Mouse (Mus musculus) 416B (cell line): ENCODE measurements around the gene Arl13b.

ENCODE experiments used
- DNase-seq: peaks from one replicate; pipeline ENCODE4 v3.0.0; 2011; ENCODE audit warnings: low read depth

Gene Arl13b

GRCm38 (mm10) chr16:62846498-62847312, at the start of gene Arl13b:
Gene Arl13b, minus strand, starts transcription at chr16:62847040.
- no peak for DNase-seq

DNA sequence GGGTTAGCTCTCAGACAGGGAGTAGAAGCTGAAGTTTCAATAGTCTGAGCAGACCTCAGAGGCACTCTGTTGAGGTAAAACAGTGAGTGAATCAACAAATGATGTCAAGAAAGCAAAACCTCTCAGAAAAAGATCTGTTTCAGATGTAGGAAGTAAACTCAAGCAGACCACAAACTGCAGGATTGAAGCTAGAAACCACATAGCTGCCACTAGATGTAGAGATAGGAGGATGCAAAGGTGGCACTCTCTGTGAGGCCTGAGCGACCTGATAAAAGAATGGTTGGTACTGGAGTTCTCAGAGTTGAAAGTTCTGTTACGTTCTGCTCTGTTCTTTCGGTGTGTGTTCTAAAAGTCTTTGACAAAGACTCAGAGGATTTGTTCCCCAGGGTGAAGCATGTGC, 49.0 kb upstream of the Arl13b start:
- no peak for DNase-seq

GRCm38 (mm10) chr16:62874065-62874464, 27.2 kb upstream of the Arl13b start:
- no peak for DNase-seq

DNA sequence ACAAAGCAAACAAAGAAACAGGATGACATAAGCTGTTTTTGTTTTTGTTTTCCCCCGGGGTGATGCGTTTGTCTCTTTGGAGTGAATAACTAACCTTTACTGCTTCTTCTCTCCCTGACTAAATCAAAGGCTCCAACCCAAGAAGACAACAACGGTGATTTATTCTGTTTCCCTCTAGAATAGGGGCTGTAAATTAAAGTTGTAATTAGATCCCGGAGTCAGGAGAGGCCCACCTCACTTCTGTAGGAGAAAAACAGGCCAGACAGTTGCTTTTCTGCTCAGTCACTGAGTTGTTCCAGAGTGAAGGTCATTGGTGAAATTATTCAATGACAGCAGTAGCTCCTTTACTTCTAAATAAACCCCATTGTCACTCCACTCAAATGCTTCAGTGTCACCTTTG, 26.3 kb upstream of the Arl13b start:
- no peak for DNase-seq

DNA sequence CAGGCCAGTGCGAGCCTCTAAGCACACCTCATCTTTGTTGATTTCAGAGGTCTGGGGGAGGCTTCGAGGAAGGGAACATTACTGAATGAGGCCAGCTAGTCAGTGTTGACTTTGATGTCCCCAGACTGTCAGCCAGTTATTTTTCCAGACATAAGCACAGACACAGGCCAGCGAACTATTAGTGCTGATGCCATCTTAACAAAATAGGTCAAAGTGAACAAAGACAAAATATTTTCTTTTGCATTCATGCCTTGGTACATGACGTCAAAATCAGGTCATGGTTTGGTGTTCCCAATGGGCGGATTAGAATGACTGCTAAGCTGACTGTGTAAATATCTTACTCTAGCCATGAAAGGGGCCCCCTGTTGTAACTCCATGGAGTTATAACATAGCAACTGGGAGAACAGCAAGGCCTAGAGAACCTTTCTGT, 25.9 kb upstream of the Arl13b start:
- DNase-seq: no peak

GRCm38 (mm10) chr16:62861455-62861854, 14.6 kb upstream of the Arl13b start:
- DNase-seq: peak; percentile 2

DNA sequence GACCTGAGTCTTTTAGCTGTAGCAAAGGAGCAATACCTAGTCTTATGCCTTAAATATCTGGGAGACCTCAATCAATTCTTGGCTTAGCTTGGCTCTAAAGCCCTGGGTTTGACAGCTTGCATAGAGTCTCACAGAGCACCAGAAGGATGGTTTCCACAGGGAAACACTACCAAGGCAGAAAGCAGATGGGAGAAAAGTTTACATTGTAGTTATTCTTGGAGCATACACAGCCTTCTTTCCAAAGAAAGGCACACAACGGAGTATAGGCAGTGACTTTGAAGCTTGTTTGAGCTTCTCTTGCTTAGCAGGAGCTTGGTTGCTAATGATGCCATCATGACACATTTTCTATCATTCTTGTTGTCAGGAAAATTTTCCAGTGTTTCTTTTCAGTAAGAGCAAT, 13.3 kb upstream of the Arl13b start:
- DNase-seq: no peak

DNA sequence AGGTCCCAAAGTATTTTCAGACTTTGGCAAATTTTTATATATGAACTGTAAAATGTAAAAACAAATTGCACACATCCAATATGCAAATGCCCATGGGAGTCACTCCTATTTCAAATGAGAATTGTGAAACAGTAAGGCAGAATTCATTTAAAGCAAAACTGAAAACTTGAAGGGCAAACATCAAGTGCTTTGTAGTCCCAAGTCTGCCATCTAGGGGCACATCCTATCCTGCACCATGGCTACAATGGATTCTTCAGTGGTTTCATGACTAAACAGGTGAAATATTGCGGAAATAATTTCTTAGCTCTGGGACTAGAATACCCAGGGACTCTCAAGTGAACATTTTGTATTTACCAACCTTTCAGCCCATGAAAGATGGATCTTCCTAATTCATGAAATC, 11.2 kb upstream of the Arl13b start:
- DNase-seq: peak; percentile 14

DNA sequence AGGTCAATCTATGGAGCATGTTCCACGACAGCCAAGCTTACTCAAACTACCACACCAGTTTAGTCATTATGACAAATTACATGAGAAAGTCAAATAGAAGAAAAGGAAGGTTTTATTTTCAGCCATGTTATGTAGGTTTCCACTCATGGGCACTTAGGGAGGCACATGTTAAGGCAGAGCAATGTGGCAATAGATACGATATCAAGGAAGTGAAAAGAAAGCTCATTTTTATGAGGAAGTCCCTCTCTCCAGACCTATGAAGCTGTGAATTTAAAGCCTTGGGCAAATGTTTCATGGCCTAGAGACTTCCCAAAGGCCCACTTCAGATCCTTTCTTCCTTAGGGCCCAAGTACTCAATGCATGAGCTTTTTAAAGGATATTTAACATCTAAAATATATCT, 10.7 kb upstream of the Arl13b start:
- DNase-seq: no peak

GRCm38 (mm10) chr16:62856273-62856672, 9.4 kb upstream of the Arl13b start:
- no peak for DNase-seq

GRCm38 (mm10) chr16:62855385-62855784, 8.5 kb upstream of the Arl13b start:
- no peak for DNase-seq

DNA sequence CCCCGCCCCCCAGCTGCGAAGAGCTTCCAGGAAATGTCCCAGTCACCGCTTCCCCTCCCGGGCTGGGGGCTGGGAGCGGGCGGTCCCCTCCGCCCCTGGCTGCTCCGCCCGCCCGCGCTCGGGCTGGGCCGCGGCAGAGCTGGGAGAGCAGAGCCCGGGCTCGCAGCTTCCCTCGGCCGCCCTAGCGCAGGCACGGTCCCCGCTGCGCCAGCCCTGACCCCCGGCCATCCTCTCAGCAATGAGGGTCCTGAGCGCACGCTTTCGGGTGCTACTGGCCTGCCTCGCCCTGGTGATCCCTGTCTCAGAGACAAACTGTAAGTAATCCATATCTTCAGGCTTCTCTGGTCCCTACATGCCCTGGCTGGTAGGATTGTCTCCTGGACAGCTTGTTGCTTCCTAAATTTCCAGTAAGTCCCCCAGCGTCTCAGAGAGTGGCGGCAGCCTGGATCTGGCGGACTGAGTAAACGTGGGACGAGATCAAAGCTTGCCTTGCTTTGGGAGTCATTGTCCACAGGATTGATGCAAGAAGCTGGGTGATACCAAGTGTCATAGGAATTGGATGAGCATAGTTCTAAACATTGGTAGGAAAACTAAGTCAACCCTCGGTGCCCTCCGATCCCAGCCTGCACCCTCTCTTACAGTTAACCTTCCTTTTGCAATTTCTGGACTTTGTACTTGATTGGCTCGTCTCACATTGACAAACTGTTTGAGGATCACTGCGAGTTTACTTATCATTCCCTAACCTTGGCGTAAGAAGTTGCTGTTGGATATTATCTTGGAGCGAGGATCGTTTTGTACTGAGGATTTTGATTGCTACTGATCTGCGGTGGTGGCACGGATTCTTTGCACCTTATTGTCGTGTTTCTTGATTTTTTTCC, 7.6 kb upstream of the Arl13b start, which contains the start of gene Pros1:
Pros1 (plus strand) TSS at position 117 of the 878 bp plus-strand sequence.
- DNase-seq: no peak

GRCm38 (mm10) chr16:62853611-62854126, 6.8 kb upstream of the Arl13b start:
- DNase-seq: no peak

DNA sequence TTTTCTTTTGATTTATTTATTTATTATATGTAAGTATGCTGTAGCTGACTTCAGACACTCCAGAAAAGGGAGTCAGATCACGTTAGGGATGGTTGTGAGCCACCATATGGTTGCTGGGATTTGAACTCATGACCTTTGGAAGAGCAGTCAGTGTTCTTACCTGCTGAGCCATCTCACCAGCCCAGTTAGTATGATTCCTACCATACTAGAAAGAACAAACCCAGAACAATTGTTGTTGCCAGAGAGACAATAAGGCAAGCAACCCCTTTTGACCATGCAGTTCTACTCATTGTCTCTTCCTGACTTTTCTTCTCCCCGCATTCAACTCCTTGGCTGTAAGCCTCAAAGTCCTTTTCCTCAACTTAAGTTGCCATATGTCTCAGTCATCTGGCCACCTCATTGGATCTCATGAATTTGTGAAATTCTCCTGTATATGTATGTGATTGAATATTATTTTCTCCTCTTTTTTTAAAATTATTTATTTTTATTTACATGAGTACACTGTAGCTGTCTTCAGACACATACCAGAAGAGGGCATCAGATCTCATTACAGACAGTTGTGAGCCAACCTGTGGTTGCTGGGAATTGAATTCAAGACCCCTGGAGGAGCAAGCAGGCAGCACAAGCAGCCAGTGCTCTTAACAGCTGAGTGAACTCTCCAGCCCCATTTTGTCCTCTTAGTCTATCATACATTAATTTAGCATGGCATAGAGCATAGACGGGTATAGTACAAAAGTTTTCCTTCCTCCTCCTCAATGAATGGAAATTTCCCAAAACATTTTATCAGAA, 5.8 kb upstream of the Arl13b start:
- no peak for DNase-seq

DNA sequence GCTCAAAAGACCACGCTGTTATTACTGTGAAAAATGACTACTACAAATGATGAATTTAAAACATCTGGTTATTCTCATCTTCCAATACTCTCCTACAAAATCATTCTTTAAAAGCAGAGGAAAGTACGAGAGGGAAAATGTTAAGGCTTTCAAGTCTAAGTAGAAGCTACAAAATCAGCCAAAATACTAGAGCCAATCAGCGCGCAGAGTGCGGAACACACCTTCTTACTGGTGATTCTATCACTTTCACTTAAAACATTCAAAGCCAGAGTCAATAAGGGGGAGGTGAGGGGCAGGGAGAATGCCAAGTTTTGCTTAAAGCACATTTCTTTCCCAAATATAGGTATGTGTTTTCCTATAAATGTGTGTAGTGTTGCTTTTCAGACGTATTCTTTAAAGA, 1.5 kb downstream of the Arl13b start:
- no peak for DNase-seq

GRCm38 (mm10) chr16:62834016-62834735, 12.7 kb downstream of the Arl13b start:
- DNase-seq: no peak

DNA sequence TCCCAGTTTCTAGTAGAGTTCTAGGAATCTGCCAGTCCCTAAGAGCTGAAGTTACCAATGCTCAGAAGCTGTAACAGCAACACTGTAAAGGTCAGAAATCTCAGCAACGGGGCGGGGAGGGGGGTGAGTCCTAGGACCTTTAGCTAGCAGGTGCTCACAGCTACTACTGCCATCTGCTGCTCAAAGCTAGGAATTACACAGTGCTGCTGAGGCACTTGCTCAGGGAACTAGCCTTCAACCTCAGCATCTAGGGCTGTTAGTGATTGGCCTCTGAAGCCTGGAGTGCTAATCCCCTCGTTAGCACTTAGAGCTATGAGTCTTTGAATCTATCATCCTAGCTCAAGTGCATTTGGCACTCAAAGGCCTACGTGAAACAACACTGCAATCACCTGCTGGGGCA, 14.4 kb downstream of the Arl13b start:
- peak; percentile 56 for DNase-seq

GRCm38 (mm10) chr16:62832027-62832426, 14.8 kb downstream of the Arl13b start:
- DNase-seq: no peak

GRCm38 (mm10) chr16:62826156-62827001, 20.5 kb downstream of the Arl13b start:
- DNase-seq: peak; percentile 71

- DNase-seq: no peak
Observed at GRCm38 (mm10) chr16:62822472-62822871, 24.4 kb downstream of the Arl13b start.
